Mouse (Mus musculus): ENCODE results near the gene Efcab10. TPM values are rescaled to one million over a fixed set of nuclear protein-coding genes. Genes with fewer than 3 reads are reported as not detected.

The Efcab10 gene
- 2.2 TPM for polyA plus RNA-seq (2014; fragmentation: Illumina TruSeq; extraction: RNeasy Lipid Tissue Mini Kit (QIAGEN cat#74804); ENCODE audit: low read depth, low replicate concordance)

GRCm38 (mm10) chr12:33394804-33395623 is at the start of gene Efcab10:
Efcab10 (plus strand) TSS chr12:33394854.

DNA sequence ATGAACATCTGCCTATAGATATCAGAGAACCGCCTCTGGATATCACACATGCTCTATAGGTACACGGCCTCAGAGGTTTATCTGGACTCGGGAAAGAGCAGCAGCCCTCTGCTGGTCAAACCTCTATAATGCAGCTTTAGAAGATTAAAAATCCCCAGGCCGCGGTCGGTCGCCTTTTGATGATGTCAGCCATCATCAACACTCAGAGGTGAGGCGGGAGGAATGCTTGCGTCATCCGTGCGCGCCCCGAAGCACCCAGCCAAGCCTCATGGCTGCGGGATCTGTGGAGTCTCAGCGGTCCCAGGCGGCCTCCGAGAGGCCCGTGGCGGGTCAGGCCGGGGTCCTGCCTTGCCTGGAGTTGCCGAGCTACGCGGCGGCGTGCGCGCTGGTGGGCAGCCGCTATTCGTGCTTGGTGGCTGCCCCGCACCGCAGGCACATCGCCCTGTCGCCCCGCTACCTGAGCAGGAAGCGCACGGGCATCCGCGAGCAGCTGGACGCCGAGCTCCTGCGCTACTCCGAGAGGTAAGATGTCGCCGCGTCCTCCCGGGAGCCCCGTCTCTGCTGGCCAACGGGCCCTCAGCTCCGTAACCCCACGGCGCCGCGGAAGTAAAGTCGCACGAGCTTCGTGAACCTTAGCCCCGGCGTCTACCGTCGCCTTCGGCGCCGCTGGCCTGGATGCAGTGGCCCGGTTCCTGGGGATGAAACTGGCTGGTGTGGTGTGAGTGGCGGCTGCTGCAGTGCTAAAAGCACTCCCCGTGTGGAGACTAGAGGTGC is 34.9 kb downstream of the Efcab10 start, which contains the start of gene Twistnb:
Twistnb (plus strand) TSS at position 249 of the 774 bp plus-strand sequence.

Other genes with a start within 250 kb of the Efcab10 start
- 21.2 TPM for gene Atxn7l1, start 247.2 kb upstream of the Efcab10 start, polyA plus RNA-seq (2014; fragmentation: Illumina TruSeq; extraction: RNeasy Lipid Tissue Mini Kit (QIAGEN cat#74804); ENCODE audit: low read depth, low replicate concordance)
- 57.6 TPM for gene Twistnb, start 34.8 kb downstream of the Efcab10 start, polyA plus RNA-seq (2014; fragmentation: Illumina TruSeq; extraction: RNeasy Lipid Tissue Mini Kit (QIAGEN cat#74804); ENCODE audit: low read depth, low replicate concordance)

All from adrenal gland, adult 10 weeks (tissue).